Mouse (Mus musculus): ENCODE measurements around the gene Mrrf.
"Not testable (repeated sequence)": the region's sequence is repeated elsewhere in the genome, so short reads cannot be mapped to it uniquely, and the experiment has no call there.

Gene Mrrf

DNA sequence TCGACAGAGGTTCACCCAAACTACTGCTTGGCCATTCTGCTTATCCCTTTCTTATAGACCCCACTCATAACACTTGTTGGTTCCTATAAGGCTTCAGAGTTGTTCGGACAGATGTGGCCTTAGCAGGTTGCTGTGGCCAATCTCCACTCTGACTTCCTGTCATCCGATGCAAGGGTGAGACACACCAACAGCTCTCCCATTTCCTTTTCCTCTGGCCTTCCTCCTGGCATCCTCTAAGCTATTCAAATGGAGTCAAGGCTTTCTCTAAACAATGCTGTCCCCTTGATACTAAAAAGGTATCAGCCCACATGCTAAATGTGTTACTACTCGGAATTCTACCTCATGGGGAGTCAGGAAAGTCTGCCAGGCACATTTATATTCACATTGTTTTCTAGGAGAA lies 8.2 kb upstream of the Mrrf start:
- DNase-seq (ENCODE audit: extremely low read depth, low read depth, low spot score), result no peak

DNA sequence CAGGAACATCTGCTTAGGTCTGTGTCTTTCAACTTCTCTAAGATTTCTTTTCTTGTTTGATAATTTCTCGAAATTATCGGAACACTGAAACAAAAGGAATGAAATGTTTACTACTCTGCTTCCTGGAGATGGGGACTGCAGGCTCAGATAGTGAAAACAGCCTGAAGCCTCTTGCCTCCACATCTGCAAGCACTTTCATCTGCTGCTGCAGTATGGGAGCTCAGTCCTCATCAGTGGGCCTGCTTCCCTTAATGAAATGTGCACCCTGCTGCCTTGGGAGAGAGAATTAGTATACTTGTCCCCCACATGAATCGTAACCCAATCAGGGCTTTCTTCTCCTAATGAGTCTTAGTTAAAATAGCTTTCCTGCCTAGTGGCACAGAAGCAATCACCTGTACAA lies 7.1 kb upstream of the Mrrf start:
- DNase-seq (ENCODE audit: extremely low read depth, low read depth, low spot score), result no peak

GRCm38 (mm10) chr2:36135887-36136286 lies 302 bp upstream of the Mrrf start:
- no peak for DNase-seq (ENCODE audit: extremely low read depth, low read depth, low spot score)

GRCm38 (mm10) chr2:36139096-36139495 lies 2.9 kb downstream of the Mrrf start:
- no peak for DNase-seq (ENCODE audit: extremely low read depth, low read depth, low spot score)

DNA sequence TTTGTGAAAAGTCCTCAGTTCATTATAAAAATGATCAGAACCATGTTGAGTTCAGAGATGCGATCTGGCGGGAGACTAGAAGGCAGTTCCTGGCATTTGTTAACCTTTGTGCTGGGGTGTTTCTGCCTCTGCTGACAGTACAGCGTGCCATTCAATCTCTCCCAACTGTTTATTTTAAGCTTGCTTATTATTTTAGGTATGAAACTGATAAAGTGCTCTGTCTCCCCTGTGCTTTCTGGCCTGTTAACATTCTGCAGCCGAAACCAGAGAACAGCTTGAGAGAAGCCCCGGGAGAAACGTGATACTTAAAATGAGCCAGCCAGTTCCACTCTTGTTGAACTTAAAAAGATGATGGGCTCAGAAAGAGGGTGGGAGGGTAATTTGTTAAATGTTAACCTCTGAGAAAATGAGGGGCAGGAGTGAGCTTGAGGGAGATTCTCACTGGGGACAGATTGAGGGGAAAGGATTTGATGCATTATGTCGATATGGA lies 12.7 kb downstream of the Mrrf start:
- no peak for DNase-seq (ENCODE audit: extremely low read depth, low read depth, low spot score)

GRCm38 (mm10) chr2:36152401-36152800 lies 16.2 kb downstream of the Mrrf start:
- DNase-seq (ENCODE audit: extremely low read depth, low read depth, low spot score), result not testable (repeated sequence)

DNA sequence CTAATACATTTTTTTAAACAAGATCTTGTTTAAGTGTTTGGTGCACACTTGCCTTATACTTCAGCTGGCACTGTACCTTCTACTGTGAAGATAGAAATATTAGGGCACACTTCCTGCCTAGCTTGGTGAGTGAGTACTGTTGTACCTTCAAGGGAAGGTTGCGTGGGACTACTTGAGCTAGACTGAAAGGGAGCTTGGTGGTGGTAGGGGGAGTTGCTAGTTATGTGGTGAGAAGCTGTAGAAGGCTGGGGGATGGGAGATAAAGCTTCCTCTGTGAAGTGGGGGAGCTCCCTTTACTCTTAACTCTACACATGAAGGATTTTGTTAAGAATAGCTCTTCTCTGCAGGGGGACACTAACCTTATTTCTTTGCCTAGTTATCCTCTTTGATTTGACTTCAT lies 21.3 kb downstream of the Mrrf start:
- no peak for DNase-seq (ENCODE audit: extremely low read depth, low read depth, low spot score)

GRCm38 (mm10) chr2:36159336-36159735 lies 23.1 kb downstream of the Mrrf start:
- no peak for DNase-seq (ENCODE audit: extremely low read depth, low read depth, low spot score)

- no peak for DNase-seq (ENCODE audit: extremely low read depth, low read depth, low spot score)
These were observed 31.9 kb downstream of the Mrrf start for GRCm38 (mm10) chr2:36167990-36168618.

DNA sequence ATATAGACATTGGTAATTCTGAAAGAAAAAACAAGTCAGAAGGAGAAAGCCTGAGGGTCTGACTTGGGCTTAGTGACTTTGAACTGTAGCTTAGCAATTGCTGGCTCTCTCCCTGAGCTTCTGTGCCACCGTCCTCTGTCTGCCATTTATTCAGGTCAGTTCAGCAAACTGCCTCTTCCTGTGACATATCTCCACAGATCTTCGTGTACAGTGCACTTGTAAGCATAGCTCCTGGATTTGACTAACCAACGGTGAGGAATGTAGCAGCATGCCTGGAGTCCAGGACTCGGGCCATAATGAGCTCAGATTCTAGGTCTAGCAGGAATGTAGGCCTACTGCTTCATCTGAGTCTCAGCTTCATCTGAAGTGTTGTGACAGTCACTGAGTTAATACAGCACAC lies 33.0 kb downstream of the Mrrf start:
- DNase-seq (ENCODE audit: extremely low read depth, low read depth, low spot score), result peak; percentile 3

GRCm38 (mm10) chr2:36172136-36172535 lies 35.9 kb downstream of the Mrrf start:
- DNase-seq (ENCODE audit: extremely low read depth, low read depth, low spot score), result no peak

- no peak for DNase-seq (ENCODE audit: extremely low read depth, low read depth, low spot score)
These were observed 36.4 kb downstream of the Mrrf start for GRCm38 (mm10) chr2:36172574-36172973.

DNA sequence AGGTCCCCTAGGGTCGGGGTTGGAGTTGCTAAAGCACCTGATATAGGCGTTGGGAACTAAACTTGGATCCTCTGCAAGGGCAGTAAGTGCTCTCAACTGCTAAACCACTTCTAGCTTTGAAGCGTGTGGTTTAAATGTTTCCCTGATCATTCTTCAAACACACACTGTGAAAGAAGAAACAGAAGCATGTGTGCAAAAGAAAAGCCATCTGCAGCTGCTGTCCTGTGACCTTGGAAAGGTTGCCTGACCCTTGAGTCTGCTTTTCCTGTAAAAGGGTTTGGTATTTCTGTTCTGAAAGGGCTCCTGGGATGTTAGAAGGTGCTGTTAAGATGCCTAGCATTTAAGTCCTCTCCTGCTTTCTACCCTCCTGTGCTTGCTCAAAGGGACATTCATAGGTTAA lies 43.3 kb downstream of the Mrrf start:
- DNase-seq (ENCODE audit: extremely low read depth, low read depth, low spot score), result no peak

DNA sequence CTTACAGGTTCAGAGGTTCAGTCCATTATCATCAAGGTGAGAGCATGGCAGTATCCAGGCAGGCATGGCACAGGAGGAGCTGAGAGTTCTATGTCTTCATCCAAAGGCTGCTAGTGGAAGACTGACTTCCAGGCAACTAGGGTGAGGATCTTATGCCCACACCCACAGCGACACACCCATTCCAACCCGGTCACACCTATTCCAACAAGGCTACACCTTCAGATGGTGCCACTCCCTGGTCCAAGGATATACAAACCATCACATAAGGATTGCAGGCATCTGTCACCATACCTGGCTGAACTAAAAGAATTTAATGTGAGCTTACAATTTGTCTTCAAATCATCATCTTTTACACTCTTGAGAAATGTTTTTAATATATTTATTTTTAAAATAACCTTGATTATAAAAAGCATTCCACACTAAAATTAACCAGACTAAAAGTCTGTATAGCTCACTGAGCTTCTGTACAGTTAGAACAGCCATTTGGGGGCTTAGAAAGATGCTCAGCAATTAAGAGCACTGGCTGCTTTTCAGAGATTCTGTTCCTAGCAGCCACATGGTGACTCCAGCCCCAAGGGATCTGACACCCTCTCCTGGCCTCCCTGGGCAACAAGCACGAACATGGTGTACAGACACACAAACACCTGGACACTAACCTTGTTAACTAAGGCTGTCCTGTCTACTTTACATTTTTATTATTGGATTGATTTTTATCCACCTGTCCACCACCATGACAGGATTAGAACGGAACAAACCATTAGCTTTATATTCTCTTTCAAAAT lies 45.6 kb downstream of the Mrrf start:
- not testable (repeated sequence) for DNase-seq (ENCODE audit: extremely low read depth, low read depth, low spot score)

GRCm38 (mm10) chr2:36183278-36183677 lies 47.1 kb downstream of the Mrrf start:
- DNase-seq (ENCODE audit: extremely low read depth, low read depth, low spot score), result no peak

DNA sequence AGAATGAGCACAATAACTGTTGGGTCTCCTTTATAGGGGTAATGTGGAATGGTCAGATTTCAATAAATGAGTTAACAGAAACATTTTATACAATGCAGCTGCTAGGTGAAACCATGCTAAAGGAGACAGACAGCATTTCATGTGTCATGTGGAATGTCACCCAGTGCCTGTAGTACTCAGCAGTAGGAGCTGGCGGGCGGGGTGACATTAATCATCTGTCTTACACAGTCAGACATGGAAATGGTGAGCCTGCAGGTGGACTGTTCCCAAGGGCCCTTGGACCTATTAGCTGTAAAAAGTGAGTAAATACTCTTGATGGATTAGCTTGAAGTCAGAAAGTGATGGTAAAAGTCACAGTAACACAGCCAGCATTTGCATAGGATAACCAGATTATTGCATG lies 48.0 kb downstream of the Mrrf start:
- DNase-seq (ENCODE audit: extremely low read depth, low read depth, low spot score), result no peak

- DNase-seq (ENCODE audit: extremely low read depth, low read depth, low spot score), result no peak
These were observed 48.7 kb downstream of the Mrrf start for GRCm38 (mm10) chr2:36184876-36185275.

- not testable (repeated sequence) for DNase-seq (ENCODE audit: extremely low read depth, low read depth, low spot score)
These were observed 53.0 kb downstream of the Mrrf start for GRCm38 (mm10) chr2:36189200-36189599.

DNA sequence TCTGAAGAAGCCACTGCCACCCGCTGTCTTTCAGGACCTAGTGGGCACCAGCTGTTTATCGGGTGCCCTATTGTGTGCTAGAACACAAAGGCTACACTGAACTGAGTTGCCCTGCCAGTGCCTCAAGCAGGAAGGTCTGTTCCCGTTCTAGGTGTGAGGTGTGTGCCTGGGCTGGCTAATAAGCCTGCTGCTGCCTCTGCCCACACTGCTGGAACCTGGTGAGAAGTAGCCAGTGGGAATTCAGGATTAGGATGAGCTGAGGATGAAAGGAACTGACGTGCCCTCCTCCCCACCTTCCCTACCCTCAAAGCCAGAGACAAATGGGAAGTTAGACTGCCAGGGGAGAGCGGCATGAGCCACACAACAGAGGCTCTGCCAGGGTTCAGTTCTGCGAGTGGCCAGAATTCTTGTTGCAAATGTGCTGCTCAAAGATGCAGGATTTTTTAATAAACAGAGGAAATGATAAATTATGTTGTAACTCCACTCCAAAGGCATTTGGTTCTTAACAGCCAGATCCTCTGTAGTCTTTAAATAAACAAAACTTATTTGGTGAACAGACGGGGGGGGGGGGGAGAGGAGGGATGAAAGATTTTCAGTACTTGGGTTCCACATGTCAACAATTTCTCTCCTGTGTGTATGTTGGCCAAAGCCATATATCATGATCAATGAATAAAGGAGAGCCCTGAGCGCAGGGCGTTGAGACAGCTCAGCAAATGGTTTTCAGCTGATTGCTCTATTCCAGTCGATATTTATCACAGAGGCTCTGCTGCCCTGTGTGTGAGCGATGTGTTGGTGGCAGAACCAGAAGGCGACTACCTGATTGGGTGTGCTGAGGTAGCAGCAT lies 55.1 kb downstream of the Mrrf start:
- DNase-seq (ENCODE audit: extremely low read depth, low read depth, low spot score), result no peak

- no peak for DNase-seq (ENCODE audit: extremely low read depth, low read depth, low spot score)
These were observed 60.8 kb downstream of the Mrrf start for GRCm38 (mm10) chr2:36197021-36197420.

Measured in fat pad, adult 2 months (tissue).